Mouse (Mus musculus) adrenal gland, adult 18-20 months (tissue): Measurements from ENCODE around the gene 2010111I01Rik. TPM values are rescaled to one million over a fixed set of nuclear protein-coding genes. Genes with fewer than 3 reads are reported as not detected.

Experiments used
- DNase-seq, 2 experiments: peaks; one replicate each; pipeline ENCODE4 v3.0.0; 2021 to 2022; ENCODE audit warnings: low spot score in 2 of 2
- total RNA-seq, 2 experiments: library from RNA; stranded (reverse); gene quantifications; 1 replicate in 1 of 2; 2 replicates in 1 of 2; pipeline ENCODE4 v1.2.3; 2021

Gene 2010111I01Rik
- total RNA-seq, 2 experiments from 2014 or later = 93.2 to 108 TPM

DNA sequence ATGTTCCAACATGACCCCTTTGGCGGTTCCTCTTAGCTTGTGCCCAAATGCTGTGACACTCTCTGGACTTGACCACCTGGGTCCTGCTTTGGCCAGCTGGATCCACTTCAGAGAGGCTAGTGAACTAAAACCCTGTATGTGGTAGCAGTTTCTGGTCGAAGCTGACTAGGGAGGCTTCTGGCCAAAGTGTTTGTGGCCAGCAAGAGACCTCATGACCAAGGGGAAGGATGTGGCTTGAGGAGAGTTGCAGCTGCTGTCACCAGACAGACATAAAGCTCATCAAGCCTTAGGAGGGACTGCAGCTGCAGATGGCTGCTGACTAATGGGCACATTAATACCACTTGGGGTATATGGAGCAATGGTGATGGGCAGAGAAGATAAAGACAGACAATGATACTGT lies 143.9 kb downstream of the 2010111I01Rik start:
- no peak for DNase-seq

DNA sequence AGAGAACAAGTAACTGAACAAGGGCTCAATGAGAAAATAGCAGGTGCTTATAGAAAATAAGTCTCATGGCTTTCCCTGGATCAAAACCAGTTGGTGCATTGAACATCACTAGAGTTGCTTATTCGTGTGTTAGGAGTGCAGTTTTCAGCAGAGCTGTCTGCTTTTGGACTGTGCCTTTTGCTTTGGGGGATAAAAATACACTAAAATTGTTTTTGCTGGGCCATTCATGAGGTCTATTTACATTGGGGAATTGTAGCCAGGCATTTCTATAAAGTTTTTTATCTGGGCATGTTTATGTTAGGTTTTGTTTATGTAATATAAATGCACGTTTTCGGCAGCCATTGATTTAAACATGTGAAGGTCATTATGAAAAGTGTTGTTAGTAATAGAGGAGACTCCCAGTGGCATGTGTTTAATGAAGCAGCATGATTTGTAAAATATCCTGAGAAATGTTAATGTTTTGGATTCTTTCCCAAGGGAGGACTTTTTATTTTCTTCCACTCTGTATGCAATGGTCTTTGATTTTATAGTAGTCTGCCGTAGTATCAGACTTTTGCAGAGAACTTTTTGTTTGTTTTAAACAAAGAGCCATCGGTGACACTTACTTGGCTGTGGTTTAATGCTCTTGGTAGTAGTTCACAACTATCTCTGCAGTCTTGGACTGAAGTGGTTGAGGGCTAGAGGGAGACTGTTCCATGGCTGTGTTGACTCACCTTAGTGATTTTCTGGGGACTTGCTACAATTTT lies 146.8 kb downstream of the 2010111I01Rik start:
- DNase-seq = no peak

DNA sequence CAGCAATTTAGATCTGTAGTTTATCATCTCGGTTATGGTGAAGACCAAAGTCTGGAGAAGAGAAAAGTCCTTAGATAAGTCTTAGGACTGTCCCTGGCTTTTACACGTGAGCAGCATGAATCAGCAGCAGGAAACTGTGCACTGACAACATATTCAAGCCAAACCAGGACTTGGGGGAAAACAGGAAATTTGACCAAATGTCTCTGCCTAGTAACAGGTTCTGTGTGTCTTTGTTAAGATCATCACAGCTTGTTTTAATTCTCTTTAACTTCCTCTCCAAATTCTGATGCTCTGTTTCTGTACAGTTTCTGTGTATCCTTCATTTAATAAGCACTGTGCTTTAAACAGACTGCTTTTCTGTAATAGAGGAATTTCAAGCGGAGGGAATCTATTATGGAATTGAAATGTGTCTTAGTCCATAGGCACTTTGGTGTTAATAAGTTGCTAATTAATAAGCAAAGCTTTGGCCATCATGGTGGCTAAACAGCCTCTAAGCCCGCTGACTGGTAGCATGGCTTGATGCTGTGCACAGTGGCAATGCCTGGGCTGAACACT lies 147.4 kb downstream of the 2010111I01Rik start:
- no peak for DNase-seq

DNA sequence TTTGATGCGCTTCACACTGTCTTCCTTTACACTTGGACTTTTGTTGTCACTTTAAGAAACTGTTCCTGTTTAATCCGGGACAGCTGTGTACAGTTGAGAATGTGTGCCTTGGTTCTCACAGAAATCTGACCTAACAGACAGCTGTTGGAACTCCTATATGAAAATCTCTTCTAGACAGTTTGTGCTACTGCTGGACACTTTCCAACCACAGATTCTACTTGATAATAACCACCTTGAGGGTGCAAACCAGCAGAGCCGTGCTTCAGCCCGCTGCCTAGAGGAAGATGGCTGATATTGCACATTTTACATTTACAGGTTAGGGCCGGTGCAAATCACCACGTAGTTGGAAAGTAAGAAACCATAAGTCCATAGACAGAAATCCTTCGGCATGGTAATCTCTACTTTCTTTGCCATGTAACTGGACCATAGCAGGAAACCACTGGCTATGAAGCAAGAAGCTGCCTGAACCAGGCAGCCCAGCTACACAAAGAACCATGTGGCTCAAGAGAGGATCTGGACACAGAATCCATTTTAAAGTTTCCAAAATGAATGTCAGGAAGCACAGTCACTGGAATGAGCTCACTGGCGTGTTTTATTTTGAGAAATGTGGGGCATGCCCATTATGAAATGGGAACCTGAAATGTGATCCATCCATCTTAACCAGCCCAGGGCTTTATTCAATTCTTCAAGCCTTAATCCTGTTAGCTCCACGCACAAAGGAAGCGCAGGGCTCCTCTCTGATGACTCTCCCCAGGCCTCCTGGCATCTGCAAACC lies 148.1 kb downstream of the 2010111I01Rik start:
- no peak for DNase-seq

DNA sequence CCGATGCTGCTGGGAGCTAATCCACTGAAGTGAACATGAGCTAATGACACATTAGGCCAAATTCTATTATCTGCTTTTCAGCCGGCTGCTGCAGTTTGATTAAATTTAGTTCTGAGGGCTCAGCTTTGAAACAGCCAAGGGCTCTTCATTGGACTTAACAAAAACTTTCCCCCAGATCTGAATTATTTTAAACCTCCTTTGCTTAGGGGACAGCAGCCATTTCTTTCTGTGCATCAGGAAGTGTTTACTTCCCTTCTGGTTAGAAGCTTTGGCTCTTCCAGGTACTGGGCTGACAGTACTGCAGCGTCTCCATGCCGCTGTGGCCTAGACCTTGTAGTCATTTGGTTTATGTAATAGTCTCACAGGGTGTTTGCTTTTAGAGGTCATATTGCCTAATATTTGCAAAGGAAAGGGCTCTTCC lies 149.2 kb downstream of the 2010111I01Rik start:
- no peak for DNase-seq

DNA sequence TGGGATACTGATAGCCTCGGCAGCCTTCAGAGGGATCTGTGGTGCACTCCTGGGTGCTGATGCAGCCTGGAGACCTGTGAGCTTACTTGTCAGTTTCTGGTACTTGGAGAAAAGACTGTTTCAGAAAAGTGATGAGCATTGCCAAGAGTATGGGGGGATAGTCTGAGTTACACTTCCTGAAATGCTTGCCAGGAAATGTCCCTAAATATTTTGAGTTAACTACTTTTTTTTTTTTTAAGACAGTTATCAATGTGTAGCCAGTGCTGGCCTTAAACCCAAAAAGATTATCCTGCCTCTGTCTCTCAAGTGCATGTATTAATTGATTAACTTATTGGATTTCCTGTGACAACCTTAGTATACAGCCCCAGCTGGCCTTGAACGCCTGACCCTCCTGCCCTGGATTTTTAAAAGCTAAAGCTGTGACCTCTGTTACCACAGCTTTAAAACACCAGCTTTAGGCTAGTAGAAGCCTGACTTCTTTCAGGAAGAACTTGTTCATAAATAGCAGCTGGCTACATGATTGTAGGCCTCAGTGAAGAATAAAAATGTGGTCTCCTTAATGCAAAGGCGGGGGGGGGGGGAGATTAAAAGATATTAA lies 150.6 kb downstream of the 2010111I01Rik start:
- DNase-seq = no peak

DNA sequence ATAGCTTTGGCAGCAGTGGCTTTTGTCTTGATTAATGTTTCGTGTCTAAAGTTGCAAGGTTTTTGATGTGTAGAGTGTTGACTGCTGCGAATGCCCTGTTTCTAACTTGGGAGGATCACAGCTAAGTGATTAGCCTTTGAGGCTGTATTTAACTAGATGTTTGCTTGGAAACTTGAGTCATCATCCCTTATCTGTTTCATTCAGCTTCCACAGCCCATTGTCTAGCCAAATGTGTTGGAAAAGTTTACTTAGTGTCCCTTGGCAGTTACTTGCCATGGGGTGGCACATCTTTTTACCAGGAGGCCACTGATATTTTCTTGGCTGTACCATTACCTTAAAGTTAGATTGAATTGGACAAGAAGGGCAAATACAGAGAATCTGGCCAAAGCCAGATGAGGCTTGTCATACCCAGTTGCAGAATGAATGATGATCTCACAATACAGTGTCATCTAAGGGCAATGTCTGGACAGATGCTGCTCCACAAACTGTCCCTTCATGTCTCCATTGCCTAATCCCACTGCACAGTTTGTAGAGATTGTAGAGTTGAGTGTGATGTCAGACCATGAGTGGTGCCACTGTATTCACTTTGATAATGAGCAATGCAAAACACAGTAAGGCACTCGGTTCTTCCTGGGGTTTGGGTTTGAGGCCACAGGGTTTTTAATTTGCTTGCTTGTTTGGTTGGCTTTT lies 152.9 kb downstream of the 2010111I01Rik start:
- DNase-seq = no peak

DNA sequence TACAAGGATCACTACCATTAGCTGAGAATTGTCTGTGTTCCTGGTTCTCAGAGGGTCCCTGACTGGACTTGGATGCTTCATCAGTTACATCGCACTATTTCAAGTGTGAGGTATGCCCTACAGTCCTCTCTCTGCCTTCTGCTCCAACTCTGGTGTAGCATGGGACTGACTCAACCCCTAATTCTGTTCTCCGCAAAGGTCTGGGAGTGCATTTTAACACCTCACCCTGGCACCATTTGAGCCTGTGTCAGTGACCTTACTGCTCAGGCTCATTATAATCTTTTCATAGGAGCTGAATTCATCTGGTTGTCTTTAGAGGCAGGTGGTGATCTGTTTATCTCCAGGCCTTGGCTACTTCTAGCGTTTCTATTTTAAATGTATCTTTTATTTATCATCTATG lies 154.0 kb downstream of the 2010111I01Rik start:
- DNase-seq = no peak

DNA sequence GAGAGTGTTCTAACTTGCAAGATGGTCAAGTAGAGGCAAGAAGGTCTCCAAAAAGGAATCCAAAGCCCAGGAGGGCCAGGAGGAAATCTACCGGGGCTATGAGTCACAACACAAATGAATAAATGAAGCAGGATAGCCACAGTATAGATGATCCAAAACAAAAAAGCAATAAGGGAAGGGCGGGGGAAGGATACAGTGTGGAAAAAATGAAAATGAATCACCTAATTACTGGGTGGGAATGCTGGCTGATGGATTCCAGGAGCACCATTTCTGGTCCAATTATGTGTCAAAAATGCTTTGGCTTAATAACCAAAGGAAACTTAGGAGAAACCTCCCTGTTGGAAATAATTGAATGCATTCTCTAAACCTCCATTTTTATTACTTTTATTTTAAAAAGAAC lies 155.6 kb downstream of the 2010111I01Rik start:
- DNase-seq = no peak

DNA sequence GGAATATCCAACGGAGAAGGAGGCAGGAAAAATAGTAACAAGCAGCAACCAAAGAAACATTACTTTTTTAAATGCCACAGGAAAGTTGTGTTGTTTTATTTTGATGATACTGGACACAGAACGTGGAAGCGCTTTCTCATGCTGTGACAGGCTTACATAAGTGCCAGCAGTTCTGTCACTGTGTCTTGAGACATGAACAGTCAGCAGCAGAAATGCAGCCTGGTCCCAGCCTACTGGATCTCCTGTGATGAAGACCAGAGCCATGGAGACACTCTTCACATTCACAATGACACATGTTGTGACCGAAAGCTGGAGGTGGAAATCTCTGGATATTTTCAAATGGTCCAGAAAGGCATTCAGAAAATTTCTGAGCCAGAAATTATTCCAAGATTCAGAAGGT lies 157.1 kb downstream of the 2010111I01Rik start:
- DNase-seq = no peak

DNA sequence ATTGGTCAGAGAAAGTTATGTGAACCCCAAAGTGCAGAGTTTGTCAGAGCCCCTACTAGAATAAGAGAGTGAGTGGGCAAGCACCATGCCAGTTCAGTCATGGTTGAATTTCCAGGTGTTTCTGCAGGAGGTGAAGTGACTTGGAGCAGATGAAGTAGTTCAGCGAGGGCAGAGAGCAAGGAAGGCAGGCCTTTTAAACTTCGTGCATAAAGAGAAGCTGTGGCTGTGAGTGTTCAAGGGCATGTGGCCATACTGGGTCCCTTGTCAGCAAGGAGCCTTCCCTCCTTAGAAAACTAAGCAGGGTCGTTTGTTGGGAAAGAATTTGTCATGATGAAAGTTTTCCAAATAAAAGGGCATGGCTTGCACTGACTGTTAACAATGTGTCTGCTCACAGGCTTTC lies 161.5 kb downstream of the 2010111I01Rik start:
- DNase-seq = no peak

DNA sequence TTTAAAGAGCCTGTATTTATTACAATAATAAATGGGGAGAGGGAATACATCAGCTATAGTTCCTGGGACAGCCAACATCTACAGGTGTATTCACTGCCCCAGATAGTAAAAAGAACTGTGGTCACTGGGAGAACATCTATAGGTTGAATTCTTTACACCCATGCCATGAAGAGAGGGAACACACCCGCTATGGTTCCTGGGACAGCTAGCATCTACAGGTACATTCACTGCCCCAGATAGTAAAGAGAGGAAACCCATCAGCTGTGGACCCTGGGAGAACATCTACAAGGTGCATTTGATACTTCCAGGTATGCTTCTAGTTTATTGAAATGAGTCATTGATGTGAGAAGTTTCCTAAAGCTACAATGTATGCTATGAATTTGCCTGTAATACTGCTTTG lies 162.8 kb downstream of the 2010111I01Rik start:
- no peak for DNase-seq

DNA sequence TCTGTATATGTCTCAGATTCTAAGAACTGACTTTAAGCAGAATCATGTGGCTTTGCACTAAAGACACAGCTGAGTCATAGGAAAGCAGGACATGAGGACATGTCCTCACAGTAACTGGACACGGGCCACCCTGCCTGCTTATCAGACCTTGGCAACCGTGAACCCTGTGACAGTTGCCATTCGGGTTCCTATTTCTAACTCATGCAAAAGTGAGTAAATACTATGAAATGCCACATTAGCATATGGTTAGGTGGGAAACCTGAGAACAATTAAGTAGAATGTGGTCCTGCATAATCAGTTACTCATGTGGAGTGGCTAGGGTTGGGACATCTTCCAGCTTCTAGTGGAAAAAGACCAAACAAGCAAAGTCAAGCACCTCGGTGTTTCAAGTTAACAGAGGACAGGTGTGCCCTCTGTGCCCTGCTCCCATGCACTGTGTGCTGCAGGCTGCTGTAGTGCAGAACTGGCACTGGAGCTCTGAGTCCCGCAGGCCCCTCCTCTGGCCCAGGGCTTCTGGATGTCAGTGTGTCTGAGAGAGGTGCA lies 170.3 kb downstream of the 2010111I01Rik start:
- DNase-seq = no peak

DNA sequence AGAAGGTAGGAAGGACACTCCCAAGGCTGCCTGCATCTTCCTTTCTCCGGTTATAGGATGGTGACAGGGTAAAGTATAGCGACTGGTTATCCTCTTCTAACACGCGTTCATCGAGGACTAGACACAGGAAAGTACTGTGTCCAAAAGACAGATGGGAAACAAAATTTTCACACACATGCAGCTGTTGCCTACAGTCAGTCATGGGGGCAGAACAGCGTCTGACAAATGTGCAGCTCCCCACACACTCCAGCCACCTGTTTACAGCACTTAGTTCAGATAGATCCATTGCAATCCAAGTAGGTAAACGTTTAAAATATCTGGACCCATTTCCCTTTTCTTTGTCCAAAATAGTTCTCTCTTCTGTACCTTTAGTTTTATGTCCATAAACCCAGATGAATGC lies 171.3 kb downstream of the 2010111I01Rik start:
- no peak for DNase-seq

DNA sequence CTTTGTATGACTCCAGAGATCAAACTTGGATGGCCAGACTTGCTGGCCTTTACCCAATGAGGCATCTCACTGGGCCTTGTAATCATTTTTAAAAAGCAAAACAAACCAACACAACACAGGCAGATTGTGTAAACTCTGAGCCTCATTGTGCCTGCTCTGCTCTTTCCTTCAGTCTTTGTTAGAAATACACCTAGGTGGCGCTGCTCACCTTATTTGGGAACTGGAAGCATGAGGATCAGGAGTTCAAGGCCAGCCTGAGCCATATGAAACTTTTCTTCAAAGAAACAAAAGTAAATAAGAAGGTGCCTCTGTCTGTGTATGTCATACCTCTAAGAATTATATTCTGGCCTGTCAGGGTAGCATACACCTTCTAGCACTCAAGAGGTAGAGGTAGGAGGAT lies 172.1 kb downstream of the 2010111I01Rik start:
- DNase-seq = no peak

DNA sequence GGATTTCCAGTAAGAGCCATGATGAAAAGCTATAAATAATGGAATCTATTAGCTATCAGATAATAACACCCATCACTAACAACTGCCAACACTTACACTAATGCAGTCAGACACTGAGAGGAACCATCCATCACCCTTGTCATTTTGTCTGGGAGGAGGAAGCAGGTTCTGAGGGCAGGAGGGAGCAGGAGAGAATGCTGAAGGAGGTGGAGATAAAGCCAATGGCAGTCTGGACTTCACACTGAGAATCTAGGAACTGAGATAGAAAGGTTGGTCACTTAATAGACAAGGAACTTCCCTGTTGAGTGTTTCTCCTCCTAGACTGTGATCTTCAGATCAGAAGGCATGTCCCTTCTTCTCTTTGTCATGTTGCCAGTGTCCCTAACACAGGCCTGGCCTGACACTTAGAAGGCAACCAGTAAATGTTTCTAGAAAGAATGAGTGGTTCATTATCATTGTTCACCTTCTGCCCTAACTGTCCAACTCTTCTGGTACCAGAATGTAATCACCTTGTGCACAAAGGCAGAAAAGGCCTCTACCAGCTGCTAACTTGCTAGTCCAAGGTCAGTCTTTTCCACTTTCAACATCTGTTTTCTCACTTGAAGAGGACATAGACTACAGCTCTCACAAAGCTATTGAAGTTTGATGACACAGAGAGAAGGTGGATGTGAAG lies 173.8 kb downstream of the 2010111I01Rik start:
- no peak for DNase-seq

DNA sequence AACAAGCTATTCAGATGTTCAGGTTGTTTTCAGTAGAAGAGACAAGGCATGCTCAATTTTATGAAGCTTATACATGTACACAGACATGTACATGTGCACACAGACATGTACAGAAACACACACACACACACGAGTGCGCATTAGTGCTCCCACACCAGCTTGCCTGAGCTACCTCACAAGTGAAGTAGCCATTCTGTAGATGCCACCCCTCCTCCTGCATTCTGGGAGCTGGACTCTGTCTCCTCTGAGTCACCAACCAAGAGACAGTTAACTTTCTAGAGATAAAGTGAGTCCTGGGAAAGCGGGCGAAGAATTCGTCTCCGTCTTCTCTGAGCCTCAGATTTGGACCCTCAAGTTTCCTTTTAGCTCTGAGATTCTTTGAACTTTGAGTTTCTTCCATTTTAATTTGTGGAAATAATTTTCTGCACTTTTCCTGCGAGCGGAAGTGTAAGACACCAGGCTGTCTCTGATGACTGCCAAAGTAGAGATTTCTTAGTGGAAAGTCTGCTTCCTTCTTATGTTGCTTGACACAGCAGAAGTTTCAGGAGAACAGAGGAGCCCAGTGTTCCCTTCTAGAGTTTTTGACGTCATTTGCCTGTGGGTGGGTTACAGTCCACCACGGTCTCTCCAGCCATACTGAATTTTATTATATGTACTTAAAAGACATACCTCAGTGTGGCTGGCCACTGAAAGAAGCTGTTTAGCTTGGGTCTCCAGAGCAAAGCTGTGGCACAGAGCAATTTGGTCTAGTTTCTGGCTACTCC lies 175.0 kb downstream of the 2010111I01Rik start:
- DNase-seq = no peak

DNA sequence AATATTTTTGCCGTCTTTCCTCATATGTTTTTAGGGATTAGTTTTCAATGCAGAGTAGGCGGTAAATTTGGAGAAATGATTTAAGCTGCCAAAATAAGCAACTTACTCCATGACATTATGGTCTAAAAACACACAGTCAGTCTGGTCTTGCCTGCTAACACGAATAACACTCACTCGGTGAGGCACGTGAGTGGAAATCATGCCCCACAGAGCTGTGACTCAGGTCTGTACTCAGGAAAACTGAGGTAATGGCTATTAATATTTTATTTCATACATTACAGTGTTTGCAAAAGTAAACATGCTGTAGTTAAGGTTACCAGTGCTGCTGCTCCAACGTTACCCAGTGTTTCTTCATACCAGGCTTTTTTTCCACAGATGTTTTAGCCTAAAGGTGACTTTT lies 176.1 kb downstream of the 2010111I01Rik start:
- no peak for DNase-seq

DNA sequence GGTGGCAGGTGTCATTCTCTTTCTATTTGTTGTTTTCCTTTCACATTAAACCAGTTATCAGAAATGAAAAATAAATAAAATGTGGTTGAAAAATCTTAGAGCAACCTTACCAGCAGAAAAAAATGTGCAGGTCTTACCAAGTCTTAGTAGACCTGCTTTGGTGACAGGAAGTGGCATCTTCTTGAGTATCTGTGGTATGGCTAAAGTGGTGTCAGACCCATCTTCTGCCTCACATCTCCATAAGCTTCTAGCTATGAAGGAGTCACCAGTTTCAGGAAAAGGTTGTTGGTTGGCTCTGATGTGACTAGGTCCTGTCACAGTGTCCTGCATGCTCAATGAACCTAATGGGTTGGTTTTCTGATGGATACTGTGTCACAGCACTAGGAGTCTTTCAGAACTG lies 176.6 kb downstream of the 2010111I01Rik start:
- no peak for DNase-seq
